Mouse (Mus musculus): ENCODE measurements at regions not wholly inside any gene's neighbourhood (a gene's known extent, or its start where the extent isn't known, plus 50 kb on each side); places are given as distances from the start of the nearest gene placed in this dataset.

DNA sequence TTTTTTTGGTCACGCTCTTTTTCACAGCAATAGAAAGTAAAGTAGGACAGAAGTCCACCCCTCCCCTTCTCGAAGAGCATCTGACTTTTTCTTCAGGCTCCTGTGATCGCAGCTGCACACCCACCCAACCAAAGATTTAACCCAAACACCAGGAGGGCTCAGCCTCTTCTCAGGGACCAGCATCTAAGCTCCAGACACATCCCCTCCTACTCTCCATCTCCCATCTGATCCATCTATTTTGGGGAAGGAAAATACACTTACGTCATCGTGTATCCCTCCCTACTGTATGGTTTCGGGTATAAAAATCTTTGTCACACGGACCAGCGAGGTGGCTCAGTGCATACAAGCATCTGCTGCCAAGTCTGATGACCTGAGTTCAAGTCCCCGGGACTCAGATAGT is 284.3 kb downstream of the 3100002H09Rik start:
- TF ChIP-seq POLR2A (IDR thresholded peaks at IDR 0.05; ENCODE audit: control insufficient read depth in 1 of 2, insufficient read depth in 1 of 2, low read depth in 1 of 2, low read length in 2 of 2, poor library complexity in 1 of 2) (no peak), TAL1 (IDR thresholded peaks at IDR 0.05; ENCODE audit: low read length) (no peak), CHD2 (IDR thresholded peaks at IDR 0.05; ENCODE audit: low read length) (no peak), CTCF (IDR thresholded peaks at IDR 0.05 in 2 of 3, conservative IDR thresholded peaks at IDR 0.05 in 1 of 3; ENCODE audit: control insufficient read depth in 1 of 3, insufficient read depth in 1 of 3, low read depth in 2 of 3, low read length in 3 of 3, poor library complexity in 1 of 3, severe bottlenecking in 1 of 3) (no peak), SMC3 (IDR thresholded peaks at IDR 0.05; ENCODE audit: low read depth, low read length) (no peak), EP300 (IDR thresholded peaks at IDR 0.05; ENCODE audit: low read depth in 1 of 2, low read length in 2 of 2) (no peak), HCFC1 (IDR thresholded peaks at IDR 0.05; ENCODE audit: low read depth, low read length) (no peak), GABPA (IDR thresholded peaks at IDR 0.05; ENCODE audit: low read depth, low read length) (no peak), NELFE (IDR thresholded peaks at IDR 0.05; ENCODE audit: low read depth, low read length) (no peak), MYC (IDR thresholded peaks at IDR 0.05; ENCODE audit: low read depth, low read length) (no peak)
